Comparison of ENCODE assay signal across 8 mouse cellular contexts in genomic region chr16:13940139-13940846, GRCm38 (mm10). TPM values are rescaled to one million over a fixed set of nuclear protein-coding genes. Genes with fewer than 3 reads are reported as not detected.
A peak's percentile ranks its signal among the peaks of the same experiment; 100 is the strongest.
DNase-seq lines count a peak whose midpoint lies in the region; ATAC-seq and TF ChIP-seq lines count a peak whose summit lies in the region.

No protein-coding gene starts in this region.

- no peaks in the 10 kb centered on the region for H3K27me3 ChIP-seq in intestine, embryonic 15.5 days (replicated peaks)

- intact Hi-C loops in left cerebral cortex, adult 2 months (cut with DNase I): loop anchor here (1.0 to 2.0 kb wide), 2 partner anchors 37 to 47 kb away; partner anchors contain the start of genes 2900011O08Rik, Ifitm7, Mpv17l and Pdxdc1

- peak; percentile 34 to 40 for DNase-seq in adrenal gland, adult 18-20 months (ENCODE audit: low spot score in 2 of 2)
- peak; percentile 93 to 94 for DNase-seq in cerebellum, postnatal 25 days
- peak; percentile 73 to 76 for DNase-seq in frontal cortex, postnatal 14 days (ENCODE audit: low spot score in 2 of 2)
- peak; percentile 79 to 85 for DNase-seq in left cerebral cortex, adult 2 months (ENCODE audit: extremely low spot score in 1 of 2, low spot score in 2 of 2)
- peak; percentile 62 for DNase-seq in lung, postnatal 14 days
- peak; percentile 92 to 94 for DNase-seq in right cerebral cortex, postnatal 10 days (ENCODE audit: low spot score in 2 of 2)
- no peak for DNase-seq in thymus, postnatal 25 days

- H3K4me1 ChIP-seq in intestine, embryonic 15.5 days (replicated peaks): 0 out of 2 replicates have a peak, but pooled peaks cover 5% of the 10 kb centered on the region

- peak overlapping the region; percentile 94 for H3K4me2 ChIP-seq in intestine, embryonic 15.5 days (replicated peaks)

- peak; percentile 99 for ATAC-seq in intestine, embryonic 15.5 days

- H3K9ac ChIP-seq in intestine, embryonic 15.5 days: peak overlapping the region; percentile 58

- no peak for TF ChIP-seq CTCF in left cerebral cortex, adult 2 months (IDR thresholded peaks at IDR 0.05)

- no peaks in the 10 kb centered on the region for H3K36me3 ChIP-seq in intestine, embryonic 15.5 days

- peak overlapping the region; percentile 58 for H3K4me3 ChIP-seq in intestine, embryonic 15.5 days (replicated peaks)
- H3K4me3 ChIP-seq in left cerebral cortex, adult 2 months: peak overlapping the region; percentile 82

- 5% methylated on average over 28 of the region's 28 CpGs for whole genome bisulfite sequencing in intestine, embryonic 15.5 days

- H3K9me3 ChIP-seq in intestine, embryonic 15.5 days: no peaks in the 10 kb centered on the region

- no peak overlapping the region for H3K27ac ChIP-seq in intestine, embryonic 15.5 days
- peak overlapping the region; percentile 86 for H3K27ac ChIP-seq in left cerebral cortex, adult 2 months

RNA-seq across cellular contexts. Expression of gene Mpv17l, which starts 37.3 kb away (rescaled TPM):
- total RNA-seq in adrenal gland, adult 18-20 months (2021): 1 to 10 TPM; 7.0 to 7.1 TPM
- 10.8 and 17.0 TPM in 2 replicates for polyA plus RNA-seq in intestine, embryonic 15.5 days (2015; fragmentation: Nextera tagmentation; extraction: Ambion mirVana)
- total RNA-seq in left cerebral cortex, adult 2 months (2021): 10 to 100 TPM; 62.7 to 69.9 TPM

RNA-seq across cellular contexts. Expression of gene Pdxdc1, which starts 37.4 kb away (rescaled TPM):
- total RNA-seq in adrenal gland, adult 18-20 months (2021): 10 to 100 TPM; 85.3 to 93.7 TPM
- 93.2 and 100.0 TPM in 2 replicates for polyA plus RNA-seq in intestine, embryonic 15.5 days (2015; fragmentation: Nextera tagmentation; extraction: Ambion mirVana)
- 10 to 100 TPM; 70.4 to 73.0 TPM for total RNA-seq in left cerebral cortex, adult 2 months (2021)

RNA-seq across cellular contexts. Expression of gene 2900011O08Rik, which starts 46.1 kb away (rescaled TPM):
- total RNA-seq in adrenal gland, adult 18-20 months (2021): 1 to 10 TPM; 1.3 TPM
- 2.1 TPM in 2 replicates for polyA plus RNA-seq in intestine, embryonic 15.5 days (2015; fragmentation: Nextera tagmentation; extraction: Ambion mirVana)
- 100 to 1,000 TPM; 272 to 289 TPM for total RNA-seq in left cerebral cortex, adult 2 months (2021)

RNA-seq across cellular contexts. Expression of gene Ifitm7, which starts 46.4 kb away (rescaled TPM):
- not detected for total RNA-seq in adrenal gland, adult 18-20 months (2021)
- not detected in 2 replicates for polyA plus RNA-seq in intestine, embryonic 15.5 days (2015; fragmentation: Nextera tagmentation; extraction: Ambion mirVana)
- 1 to 10 TPM; 1.3 to 2.0 TPM for total RNA-seq in left cerebral cortex, adult 2 months (2021)

Comparison
In these comparisons a context has a peak if more than half of its experiments do, and no peak if none do; other contexts are left out.
1. RNA of gene Mpv17l, which starts 37.3 kb away (total RNA-seq): 62.7 to 69.9 TPM in left cerebral cortex, adult 2 months; 7.0 to 7.1 TPM in adrenal gland, adult 18-20 months; every median in the first group is over 4 times any median in the second.
2. RNA of gene 2900011O08Rik, which starts 46.1 kb away (total RNA-seq): 272 to 289 TPM in left cerebral cortex, adult 2 months; 1.3 TPM in adrenal gland, adult 18-20 months; every median in the first group is over 100 times any median in the second.